Mouse (Mus musculus): ENCODE measurements around the gene Nfkbil1. TPM values are rescaled to one million over a fixed set of nuclear protein-coding genes. Genes with fewer than 3 reads are reported as not detected.

The Nfkbil1 gene
- total RNA-seq, 4 experiments from 2014 or later = 12.9 to 16.4 (median 14.9) TPM

GRCm38 (mm10) chr17:35204494-35205379 is 30.9 kb downstream of the Nfkbil1 start, which contains the start of gene Lta:
TSS of gene Lta (minus strand) at chr17:35205351.
- no peak for DNase-seq (ENCODE audit: low spot score in 2 of 2)

DNA sequence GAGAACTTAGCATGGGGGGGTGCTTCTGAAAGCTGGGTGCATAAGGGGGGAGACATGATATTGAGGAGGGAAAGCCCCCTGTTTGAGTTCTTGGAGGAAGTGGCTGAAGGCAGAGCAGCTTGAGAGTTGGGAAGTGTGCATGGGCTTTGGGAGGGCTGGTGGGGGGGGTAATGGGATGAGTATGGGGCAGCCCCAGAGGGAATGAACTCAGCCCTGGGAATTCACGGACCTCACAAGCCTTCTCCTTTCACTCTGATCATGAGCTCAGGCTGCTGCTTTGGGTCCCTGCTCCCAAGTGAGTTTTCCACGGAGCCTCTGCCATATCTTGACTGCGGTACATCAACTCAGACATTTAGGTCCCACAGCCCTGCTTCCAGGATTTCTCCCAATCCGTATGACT is 33.1 kb downstream of the Nfkbil1 start:
- DNase-seq (ENCODE audit: low spot score in 2 of 2) = no peak

DNA sequence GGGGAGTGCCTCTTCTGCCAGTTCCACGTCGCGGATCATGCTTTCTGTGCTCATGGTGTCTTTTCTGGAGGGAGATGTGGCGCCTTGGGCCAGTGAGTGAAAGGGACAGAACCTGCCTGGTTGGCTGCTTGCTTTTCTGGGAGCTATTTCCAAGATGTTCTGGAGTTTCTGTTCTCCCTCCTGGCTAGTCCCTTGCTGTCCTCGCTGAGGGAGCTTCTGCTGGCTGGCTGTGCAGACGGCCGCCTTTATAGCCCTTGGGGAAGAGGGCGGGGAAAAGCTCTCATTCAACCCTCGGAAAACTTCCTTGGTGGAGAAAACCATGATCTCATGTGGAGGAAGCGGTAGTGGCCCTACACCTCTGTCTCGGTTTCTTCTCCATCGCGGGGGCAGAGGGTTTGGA is 33.8 kb downstream of the Nfkbil1 start, which contains the start of gene Tnf:
Tnf (minus strand) TSS at position 221 of the 400 bp plus-strand sequence.
- DNase-seq (ENCODE audit: low spot score in 2 of 2) = no peak

DNA sequence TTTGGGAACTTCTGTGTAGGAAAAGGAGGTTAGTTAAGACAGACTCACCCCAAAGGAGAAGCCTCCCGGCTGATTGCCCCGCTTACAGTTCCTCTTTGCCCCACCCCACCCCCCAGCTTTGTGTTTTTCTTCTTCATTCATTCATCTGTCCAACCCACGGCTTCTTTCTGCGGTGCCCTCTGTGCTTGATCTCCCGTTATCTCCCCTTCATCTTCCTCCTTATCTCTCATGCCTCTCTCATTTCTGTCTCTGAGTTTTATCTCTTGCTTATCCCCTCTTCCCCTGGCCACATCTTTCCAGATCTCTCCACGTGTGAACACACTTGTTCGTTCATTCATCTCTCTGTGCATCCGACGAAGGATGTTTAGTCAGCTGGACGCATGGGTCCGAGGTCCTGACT is 34.5 kb downstream of the Nfkbil1 start:
- DNase-seq (ENCODE audit: low spot score in 2 of 2) = no peak

- no peak for DNase-seq (ENCODE audit: low spot score in 2 of 2)
Measured at GRCm38 (mm10) chr17:35200398-35200797, 35.2 kb downstream of the Nfkbil1 start.

GRCm38 (mm10) chr17:35198946-35199345 is 36.6 kb downstream of the Nfkbil1 start:
- no peak for DNase-seq (ENCODE audit: low spot score in 2 of 2)

GRCm38 (mm10) chr17:35198029-35198428 is 37.6 kb downstream of the Nfkbil1 start:
- no peak for DNase-seq (ENCODE audit: low spot score in 2 of 2)

DNA sequence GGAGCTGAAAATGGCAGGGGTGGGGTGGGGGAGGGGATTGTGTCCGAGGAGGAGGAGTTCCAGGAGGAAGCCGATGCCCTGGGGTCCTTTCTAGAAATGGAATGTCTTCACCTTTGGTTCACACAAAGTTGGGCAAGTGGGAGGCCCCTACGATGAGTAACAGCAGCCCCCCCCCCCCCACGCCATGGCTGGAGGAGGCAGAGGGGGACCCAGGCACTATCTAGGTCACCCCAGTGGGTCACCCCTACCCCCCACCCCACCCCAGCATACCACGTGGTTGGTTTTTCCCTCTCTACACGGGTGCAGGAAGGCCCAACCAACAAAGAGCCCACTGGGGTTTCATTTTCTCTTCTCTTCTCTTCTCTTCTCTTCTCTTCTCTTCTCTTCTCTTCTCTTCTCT is 38.5 kb downstream of the Nfkbil1 start:
- DNase-seq (ENCODE audit: low spot score in 2 of 2) = no peak

- no peak for DNase-seq (ENCODE audit: low spot score in 2 of 2)
Measured at GRCm38 (mm10) chr17:35196321-35196641, 39.3 kb downstream of the Nfkbil1 start.

DNA sequence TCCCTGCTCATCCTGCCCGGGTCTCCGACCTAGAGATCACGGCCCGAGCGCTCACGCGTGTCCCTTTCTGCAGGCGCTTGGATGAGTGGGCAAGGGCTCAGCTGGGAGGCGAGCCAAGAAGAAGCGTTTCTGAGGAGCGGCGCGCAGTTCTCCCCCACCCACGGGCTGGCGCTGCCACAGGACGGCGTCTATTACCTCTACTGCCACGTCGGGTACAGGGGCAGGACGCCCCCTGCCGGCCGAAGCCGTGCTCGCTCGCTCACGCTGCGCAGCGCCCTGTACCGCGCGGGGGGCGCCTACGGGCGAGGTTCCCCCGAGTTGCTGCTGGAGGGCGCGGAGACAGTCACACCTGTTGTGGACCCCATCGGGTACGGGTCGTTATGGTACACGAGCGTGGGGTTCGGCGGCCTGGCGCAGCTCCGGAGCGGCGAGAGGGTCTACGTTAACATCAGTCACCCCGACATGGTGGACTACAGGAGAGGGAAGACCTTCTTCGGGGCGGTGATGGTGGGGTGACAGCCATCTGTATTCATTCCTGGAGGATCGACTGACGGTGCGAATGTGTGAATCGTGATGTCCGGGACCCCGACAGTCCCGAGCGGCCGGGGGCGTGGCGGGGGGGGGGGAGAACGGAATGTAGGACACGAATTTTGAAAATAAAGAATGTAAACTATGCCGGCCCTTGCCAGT is 39.8 kb downstream of the Nfkbil1 start:
- peak in 1 of 2 experiments; percentile 60 for DNase-seq (ENCODE audit: low spot score in 2 of 2)

DNA sequence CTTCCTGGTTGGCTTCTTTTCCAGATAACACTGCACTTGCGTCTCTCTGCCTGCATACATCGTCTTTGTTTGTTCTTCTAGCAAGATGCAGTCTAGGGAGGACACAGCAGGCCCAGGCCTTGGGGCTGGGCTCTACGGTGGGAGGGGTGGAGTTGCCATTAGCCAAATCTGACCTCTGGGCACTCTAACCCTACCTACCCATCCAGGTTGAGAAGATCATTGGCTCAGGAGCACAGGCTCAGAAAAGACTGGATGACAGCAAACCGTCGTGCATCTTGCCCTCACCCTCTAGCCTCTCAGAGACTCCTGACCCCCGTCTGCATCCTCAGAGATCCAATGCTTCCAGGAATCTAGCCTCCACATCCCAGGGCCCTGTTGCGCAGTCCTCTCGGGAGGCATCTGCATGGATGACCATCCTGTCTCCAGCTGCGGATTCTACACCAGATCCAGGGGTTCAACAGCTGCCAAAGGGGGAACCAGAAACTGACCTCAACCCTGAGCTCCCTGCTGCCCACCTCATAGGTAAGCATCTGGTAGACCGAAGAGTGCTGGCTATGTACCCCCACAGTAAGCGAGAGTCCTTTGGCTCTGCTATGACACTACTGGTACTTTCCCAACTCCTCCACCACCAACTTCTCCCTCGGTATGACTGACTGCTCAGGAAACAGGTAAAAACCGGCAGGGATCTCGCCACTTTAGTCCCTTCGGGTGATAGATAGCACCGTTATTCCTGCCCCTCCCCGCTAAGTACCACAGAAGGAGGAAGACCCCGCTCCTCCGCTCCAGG is 40.6 kb downstream of the Nfkbil1 start:
- DNase-seq (ENCODE audit: low spot score in 2 of 2) = no peak

DNA sequence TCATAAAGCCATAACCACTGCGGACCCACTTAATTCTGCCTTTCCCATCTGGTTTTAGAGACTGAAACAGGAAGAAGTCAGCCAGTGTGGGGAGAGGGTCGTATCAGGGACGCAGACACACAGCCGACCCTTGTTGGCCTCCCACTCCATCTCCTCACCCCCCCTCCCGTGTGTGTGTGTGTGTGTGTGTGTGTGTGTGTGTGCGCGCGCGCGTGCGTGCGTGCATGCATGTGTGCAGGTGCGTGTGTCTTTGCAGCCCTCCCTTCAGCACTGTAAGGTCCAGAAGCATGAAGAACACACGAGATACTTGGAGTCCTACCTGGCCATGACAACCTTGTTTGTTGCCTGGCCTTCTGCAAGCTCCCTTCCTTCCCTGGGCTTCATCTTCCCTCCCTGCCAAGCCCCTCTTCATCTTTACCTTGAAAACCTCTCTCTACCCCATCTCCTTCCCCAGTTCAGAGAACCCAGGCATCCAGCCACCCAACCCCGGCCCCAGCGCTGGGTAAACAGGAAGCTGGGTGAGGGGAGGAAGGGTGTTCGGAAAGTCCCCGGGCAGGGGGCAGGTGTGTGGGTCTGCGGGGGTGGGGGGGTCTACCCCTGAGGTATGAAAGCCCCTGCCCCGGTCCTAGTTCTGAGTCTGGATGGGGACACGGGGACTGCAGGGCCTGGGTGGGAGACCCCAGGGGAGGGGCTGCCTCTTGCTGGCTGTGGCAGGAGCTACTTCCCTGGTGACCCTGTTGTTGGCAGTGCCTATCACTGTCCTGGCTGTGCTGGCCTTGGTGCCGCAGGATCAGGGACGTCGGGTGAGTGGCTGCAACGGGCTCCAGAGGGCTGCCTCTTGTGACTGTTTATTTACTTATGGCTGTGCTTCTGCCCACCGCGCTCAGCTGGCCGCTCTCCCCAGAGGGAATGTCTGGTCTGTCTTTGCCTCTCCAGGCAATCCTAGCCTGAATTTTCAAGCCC is 41.4 kb downstream of the Nfkbil1 start, which contains the start of gene Ltb:
Ltb (plus strand) TSS at position 559 of the 963 bp plus-strand sequence.
- no peak for DNase-seq (ENCODE audit: low spot score in 2 of 2)

GRCm38 (mm10) chr17:35192924-35193323 is 42.7 kb downstream of the Nfkbil1 start:
- no peak for DNase-seq (ENCODE audit: low spot score in 2 of 2)

DNA sequence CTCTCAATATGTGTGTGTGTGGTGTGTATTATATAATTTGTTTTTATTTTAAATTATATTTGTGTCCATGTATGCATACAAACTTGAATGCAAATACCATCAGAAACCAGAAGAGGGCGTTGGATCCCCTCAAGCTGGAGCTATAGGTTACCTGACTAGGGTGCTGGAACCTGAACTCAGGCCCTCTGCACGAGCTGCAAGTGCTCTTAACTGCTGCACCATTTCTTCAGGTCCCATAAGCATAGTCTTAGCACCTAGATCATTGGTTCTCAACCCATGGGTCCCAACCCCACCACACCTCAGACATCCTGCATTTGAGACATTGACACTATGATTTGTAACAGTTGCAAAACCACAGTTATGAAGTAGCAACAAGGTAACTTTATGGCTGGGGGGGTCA is 43.9 kb downstream of the Nfkbil1 start:
- no peak for DNase-seq (ENCODE audit: low spot score in 2 of 2)

DNA sequence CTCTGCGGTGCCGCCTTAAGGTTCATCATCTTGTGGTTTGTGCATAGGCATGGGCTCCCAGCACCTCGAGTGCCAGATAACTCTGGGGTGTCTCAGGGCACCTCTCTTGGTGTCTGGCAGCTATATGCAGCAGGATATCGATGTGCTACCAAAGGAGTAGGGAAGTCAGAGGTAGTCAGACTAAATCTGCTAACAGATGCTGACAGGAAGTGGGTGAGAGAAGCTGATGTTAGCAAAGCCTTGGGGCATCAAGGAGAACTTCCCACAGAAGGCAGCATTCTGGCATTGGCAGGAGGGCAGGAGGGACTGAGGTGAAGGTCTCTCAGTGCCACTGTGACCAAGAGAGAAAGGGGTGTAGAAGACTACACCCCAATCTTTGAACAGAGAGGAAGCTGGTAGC is 45.5 kb downstream of the Nfkbil1 start:
- no peak for DNase-seq (ENCODE audit: low spot score in 2 of 2)

GRCm38 (mm10) chr17:35189186-35189585 is 46.4 kb downstream of the Nfkbil1 start:
- DNase-seq (ENCODE audit: low spot score in 2 of 2) = no peak

DNA sequence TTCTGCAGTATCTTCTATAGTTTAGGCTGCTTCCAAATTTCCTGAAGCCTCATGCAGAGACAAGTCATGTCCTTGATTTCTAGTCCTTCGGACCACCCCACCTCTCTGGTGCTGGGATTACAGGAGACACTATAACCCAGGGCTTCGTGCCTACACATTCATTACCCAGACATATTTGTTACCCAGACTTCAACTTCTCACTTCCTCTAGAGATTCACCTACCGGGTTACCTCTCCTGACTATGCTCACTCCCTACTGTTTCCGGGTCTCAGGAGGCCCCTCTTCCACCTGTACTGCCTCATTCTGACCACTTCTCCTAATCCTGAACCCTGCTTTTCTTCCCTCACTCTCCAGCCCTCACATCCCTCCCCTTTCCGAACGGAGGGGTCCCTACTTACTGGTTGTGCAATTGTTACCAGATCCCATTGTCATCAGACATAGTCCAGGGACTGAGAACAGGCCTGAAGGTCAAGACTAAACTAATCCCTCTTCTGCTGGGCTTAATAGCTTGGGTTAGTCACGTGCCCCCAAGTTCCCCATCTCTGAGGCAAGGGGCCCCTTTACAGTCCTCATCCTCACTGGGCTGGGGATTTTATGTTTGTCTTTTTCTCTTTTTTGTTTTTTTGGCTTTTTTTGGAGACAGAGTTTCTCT is 47.5 kb downstream of the Nfkbil1 start, which contains the start of gene Lst1:
Lst1 (minus strand) TSS at position 481 of the 652 bp plus-strand sequence.
- no peak for DNase-seq (ENCODE audit: low spot score in 2 of 2)

GRCm38 (mm10) chr17:35187345-35187744 is 48.2 kb downstream of the Nfkbil1 start:
- no peak for DNase-seq (ENCODE audit: low spot score in 2 of 2)

DNA sequence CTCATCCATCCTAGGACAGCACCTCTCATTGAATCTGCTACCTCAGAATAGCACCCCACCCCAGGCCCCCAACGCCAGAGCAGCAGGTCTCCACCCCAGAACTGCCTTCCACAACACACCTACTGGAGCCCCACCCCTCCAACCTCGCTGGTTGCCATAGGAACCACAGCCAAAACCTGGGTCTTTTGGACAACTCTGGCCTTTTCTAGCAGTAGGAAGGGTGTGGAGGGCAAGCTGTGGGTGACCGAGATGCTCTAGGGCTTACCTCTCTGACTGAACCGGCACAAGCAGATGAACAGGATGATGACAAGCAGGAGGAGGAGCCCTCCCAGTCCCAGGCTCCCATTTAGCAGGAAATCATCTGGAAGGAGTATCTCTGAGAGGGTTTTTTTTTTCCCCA is 48.9 kb downstream of the Nfkbil1 start:
- no peak for DNase-seq (ENCODE audit: low spot score in 2 of 2)
